Mouse (Mus musculus) kidney, adult 2 months (tissue): ENCODE results near the gene BB287469.
"Not testable (repeated sequence)": the region's sequence is repeated elsewhere in the genome, so short reads cannot be mapped to it uniquely, and the experiment has no call there.

Experiments used
- CTCF ChIP-seq: fragments of 200-500 bp; conservative IDR thresholded peaks from 2 replicates; pipeline ENCODE4 v1.5.1; 2011; ENCODE audit warnings: low read depth, mild to moderate bottlenecking, control low read depth, low read length, moderate library complexity, mixed read lengths; ENCODE audit not compliant: insufficient read depth, insufficient read length
- POLR2A ChIP-seq: fragments of 200-500 bp; IDR thresholded peaks from one replicate; pipeline ENCODE4 v1.6.1; 2011; ENCODE audit warnings: low read depth, low read length, control low read depth

DNA sequence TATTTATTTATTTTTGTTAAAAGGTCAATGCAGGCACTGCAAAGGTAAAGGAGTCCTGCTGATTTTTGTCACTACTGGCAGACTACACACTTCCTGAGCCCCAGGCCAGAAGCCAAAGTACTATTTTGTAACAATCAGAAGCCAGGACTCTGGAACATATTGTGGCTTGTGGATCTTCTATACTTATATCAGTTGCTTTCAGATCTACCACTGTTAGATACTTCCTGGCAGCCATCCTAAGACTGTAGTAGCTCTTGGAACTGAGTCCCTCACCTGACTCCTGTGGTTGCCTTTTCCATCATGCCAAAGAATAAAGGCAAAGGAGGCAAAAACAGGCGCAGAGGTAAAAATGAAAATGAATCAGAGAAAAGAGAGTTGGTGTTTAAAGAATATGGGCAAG is 21.2 kb upstream of the BB287469 start, which contains the start of gene Gm21936:
- not testable (repeated sequence) for TF ChIP-seq CTCF, POLR2A
